Mouse (Mus musculus) neural tube, embryonic 12.5 days (tissue): ENCODE data around the gene Ablim2. TPM values are rescaled to one million over a fixed set of nuclear protein-coding genes. Genes with fewer than 3 reads are reported as not detected.

Experiments used
- ATAC-seq: fragments of 200-750 bp; cut with Nextera tagmentation; 2 replicates; pipeline ENCODE4 v1.8.0; 2017; ENCODE audit warnings: low read depth, mild to moderate bottlenecking, moderate TSS enrichment, moderate library complexity; ENCODE audit not compliant: low FRiP score
- H3K27ac ChIP-seq: fragments of 300-500 bp; sonication (generic); 2 replicates; pipeline ENCODE4 v1.5.1; 2016
- H3K27me3 ChIP-seq: fragments of 300-500 bp; sonication (generic); replicated peaks from 2 replicates; pipeline ENCODE4 v1.6.1; 2016; ENCODE audit warnings: mild to moderate bottlenecking
- H3K36me3 ChIP-seq: fragments of 300-500 bp; sonication (generic); 2 replicates; pipeline ENCODE4 v1.6.1; 2016; ENCODE audit warnings: mild to moderate bottlenecking
- H3K4me1 ChIP-seq: fragments of 300-500 bp; sonication (generic); 2 replicates; pipeline ENCODE4 v1.6.1; 2016
- H3K4me2 ChIP-seq: fragments of 300-500 bp; sonication (generic); replicated peaks from 2 replicates; pipeline ENCODE4 v1.6.1; 2016; ENCODE audit warnings: mild to moderate bottlenecking
- H3K4me3 ChIP-seq: fragments of 300-500 bp; sonication (generic); 2 replicates; pipeline ENCODE4 v1.5.1; 2016
- H3K9ac ChIP-seq: fragments of 300-500 bp; sonication (generic); 2 replicates; pipeline ENCODE4 v1.6.1; 2016; ENCODE audit warnings: mild to moderate bottlenecking
- H3K9me3 ChIP-seq: fragments of 300-500 bp; sonication (generic); 2 replicates; pipeline ENCODE4 v1.6.1; 2016; ENCODE audit warnings: mild to moderate bottlenecking
- WGBS: fragments of 180-500 bp; shearing (Covaris S2); methylation state at CpG from one replicate; pipeline ENCODE4 v1.1.7; 2016; 5-methylcytosine and 5-hydroxymethylcytosine counted together
- polyA plus RNA-seq: library from polyadenylated mRNA; unstranded; fragments of >200 nt; fragmentation: Nextera tagmentation; extraction: Ambion mirVana; gene quantifications from 2 replicates; pipeline ENCODE4 v1.2.1, GENCODE M21; 2016

The Ablim2 gene
- polyA plus RNA-seq, 1 experiment from 2014 or later: 4.4 TPM

DNA sequence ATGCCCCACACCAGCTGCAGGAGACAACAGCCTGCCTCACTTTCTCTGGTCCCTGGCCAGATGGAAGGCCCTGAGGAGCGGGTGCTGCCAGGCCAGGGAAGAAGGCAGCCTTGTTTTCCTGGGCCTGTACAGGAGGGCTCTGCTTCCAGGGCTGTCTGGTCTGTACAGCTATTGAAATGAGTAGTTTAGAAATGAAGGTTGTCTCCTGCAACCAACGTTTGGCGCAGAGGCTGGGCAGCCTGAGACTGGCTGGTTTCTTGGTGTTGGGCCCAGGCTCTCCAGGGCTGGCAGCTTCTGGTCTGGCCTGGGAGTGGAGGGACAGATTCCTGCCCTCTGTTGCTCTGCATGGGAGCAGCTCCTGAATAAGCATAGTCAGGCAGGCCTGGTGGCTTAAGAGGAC lies 72.4 kb downstream of the Ablim2 start:
- no peak overlapping the region for H3K27ac ChIP-seq
- no peaks in the 10 kb centered on the region for H3K9me3 ChIP-seq
- no peaks in the 10 kb centered on the region for H3K27me3 ChIP-seq
- H3K36me3 ChIP-seq: no peaks in the 10 kb centered on the region
- ATAC-seq: no peak
- H3K4me3 ChIP-seq: no peak overlapping the region
- H3K4me2 ChIP-seq: no peak overlapping the region
- peaks cover 13% of the 10 kb centered on the region for H3K4me1 ChIP-seq
- WGBS: 87% methylated on average over 3 of the region's 3 CpGs
- H3K9ac ChIP-seq: no peak overlapping the region

DNA sequence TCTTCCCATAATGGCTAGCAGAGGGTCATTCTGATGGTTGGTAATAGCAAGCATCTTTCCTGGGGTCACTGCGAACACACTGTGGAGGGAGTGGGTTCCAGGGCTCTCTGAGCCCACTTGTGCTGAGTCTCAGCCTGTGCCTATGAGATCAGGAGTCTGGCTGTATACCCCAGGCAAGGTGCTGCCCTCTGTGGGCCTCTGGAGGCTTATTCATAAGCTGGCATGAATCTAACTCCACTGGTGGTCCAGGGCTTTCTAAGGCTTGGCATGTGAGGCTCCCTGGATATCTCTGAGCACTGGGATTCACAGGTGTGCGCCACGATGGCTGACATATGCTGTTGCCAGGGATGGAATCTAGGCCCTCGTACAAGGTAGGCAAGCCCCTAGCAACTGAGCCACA lies 76.2 kb downstream of the Ablim2 start:
- Histone ChIP-seq H3K27ac (no peak overlapping the region), H3K9me3 (no peaks in the 10 kb centered on the region), H3K4me2 (no peak overlapping the region), H3K4me1 (0 out of 2 replicates have a peak, but pooled peaks cover 3% of the 10 kb centered on the region), H3K36me3 (no peaks in the 10 kb centered on the region), H3K27me3 (no peaks in the 10 kb centered on the region), H3K9ac (no peak overlapping the region), H3K4me3 (no peak overlapping the region)
- ATAC-seq: no peak
- 84% methylated on average over 4 of the region's 4 CpGs for WGBS

GRCm38 (mm10) chr5:35836992-35837391 lies 79.3 kb downstream of the Ablim2 start:
- 91% methylated on average over 15 of the region's 15 CpGs for WGBS
- no peak overlapping the region for H3K27ac ChIP-seq
- H3K9me3 ChIP-seq: no peaks in the 10 kb centered on the region
- no peak overlapping the region for H3K4me3 ChIP-seq
- H3K4me1 ChIP-seq: no peaks in the 10 kb centered on the region
- ATAC-seq: no peak
- H3K27me3 ChIP-seq: no peaks in the 10 kb centered on the region
- H3K4me2 ChIP-seq: no peak overlapping the region
- H3K36me3 ChIP-seq: no peaks in the 10 kb centered on the region
- no peak overlapping the region for H3K9ac ChIP-seq

- no peak for ATAC-seq
- no peaks in the 10 kb centered on the region for H3K36me3 ChIP-seq
- no peak overlapping the region for H3K9ac ChIP-seq
- no peaks in the 10 kb centered on the region for H3K27me3 ChIP-seq
- H3K9me3 ChIP-seq: no peaks in the 10 kb centered on the region
- WGBS: 49% methylated on average over 2 of the region's 2 CpGs
- H3K27ac ChIP-seq: no peak overlapping the region
- no peak overlapping the region for H3K4me3 ChIP-seq
- no peak overlapping the region for H3K4me2 ChIP-seq
- no peaks in the 10 kb centered on the region for H3K4me1 ChIP-seq
These were observed 81.6 kb downstream of the Ablim2 start for GRCm38 (mm10) chr5:35839262-35839661.

GRCm38 (mm10) chr5:35851485-35851884 lies 93.8 kb downstream of the Ablim2 start:
- no peak for ATAC-seq
- Histone ChIP-seq H3K36me3 (no peaks in the 10 kb centered on the region), H3K9me3 (no peaks in the 10 kb centered on the region), H3K4me1 (no peaks in the 10 kb centered on the region), H3K4me2 (no peak overlapping the region), H3K9ac (no peak overlapping the region), H3K27me3 (no peaks in the 10 kb centered on the region), H3K4me3 (no peak overlapping the region), H3K27ac (no peak overlapping the region)
- WGBS: 57% methylated on average over 5 of the region's 5 CpGs

DNA sequence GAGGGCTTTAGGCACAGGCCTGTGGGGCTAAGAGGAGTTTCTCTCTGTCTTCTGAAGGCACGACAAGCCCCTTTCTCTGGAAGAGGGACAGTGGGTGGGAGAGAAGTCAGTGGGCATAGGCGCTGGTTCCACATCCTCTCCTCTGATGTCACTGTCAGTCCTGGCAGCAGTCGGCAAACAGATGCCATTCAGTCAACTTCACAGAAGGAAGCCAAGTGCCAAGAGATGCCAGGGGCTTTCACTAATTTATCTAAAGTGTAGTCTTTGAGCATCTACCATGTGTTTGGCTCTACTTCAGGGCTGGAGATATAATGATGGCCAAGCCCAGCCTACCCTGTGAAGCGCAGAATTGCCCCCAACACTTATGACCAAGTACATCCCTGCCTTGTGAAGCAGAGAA lies 95.8 kb downstream of the Ablim2 start:
- WGBS: 92% methylated on average over 4 of the region's 4 CpGs
- no peaks in the 10 kb centered on the region for H3K36me3 ChIP-seq
- H3K27me3 ChIP-seq: no peaks in the 10 kb centered on the region
- no peak overlapping the region for H3K4me3 ChIP-seq
- H3K9ac ChIP-seq: no peak overlapping the region
- no peaks in the 10 kb centered on the region for H3K4me1 ChIP-seq
- H3K27ac ChIP-seq: no peak overlapping the region
- ATAC-seq: no peak
- no peaks in the 10 kb centered on the region for H3K9me3 ChIP-seq
- H3K4me2 ChIP-seq: no peak overlapping the region

- H3K4me2 ChIP-seq: no peak overlapping the region
- no peak overlapping the region for H3K4me3 ChIP-seq
- H3K9ac ChIP-seq: no peak overlapping the region
- ATAC-seq: no peak
- no peak overlapping the region for H3K27ac ChIP-seq
- H3K27me3 ChIP-seq: no peaks in the 10 kb centered on the region
- 48% methylated on average over 3 of the region's 3 CpGs for WGBS
- no peaks in the 10 kb centered on the region for H3K9me3 ChIP-seq
- no peaks in the 10 kb centered on the region for H3K4me1 ChIP-seq
- no peaks in the 10 kb centered on the region for H3K36me3 ChIP-seq
These were observed 98.6 kb downstream of the Ablim2 start for GRCm38 (mm10) chr5:35856245-35856644.

DNA sequence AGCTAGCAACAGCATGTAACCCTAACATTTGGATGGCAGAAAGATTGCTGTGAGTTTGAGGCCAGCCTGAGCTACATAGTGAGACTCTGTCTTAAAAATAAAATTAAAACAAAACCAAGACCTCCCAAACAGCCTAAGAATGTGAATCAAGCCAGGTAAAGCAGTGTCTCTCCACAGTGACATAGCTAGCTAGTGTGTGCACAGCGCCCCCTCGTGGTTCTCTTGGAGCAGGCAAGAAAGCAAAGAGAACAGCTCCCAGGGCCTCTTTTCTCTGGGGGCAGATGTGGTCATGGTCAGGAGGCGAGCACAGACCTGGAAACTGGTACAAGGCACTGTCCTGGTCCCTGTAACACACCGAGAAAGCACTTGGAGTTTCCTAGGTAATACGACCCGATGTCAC lies 100.4 kb downstream of the Ablim2 start:
- 18% methylated on average over 6 of the region's 6 CpGs for whole genome bisulfite sequencing
- Histone ChIP-seq H3K36me3 (no peaks in the 10 kb centered on the region), H3K9me3 (no peaks in the 10 kb centered on the region), H3K27ac (no peak overlapping the region), H3K4me1 (no peaks in the 10 kb centered on the region), H3K27me3 (no peaks in the 10 kb centered on the region), H3K9ac (no peak overlapping the region), H3K4me3 (no peak overlapping the region), H3K4me2 (no peak overlapping the region)
- no peak for ATAC-seq

DNA sequence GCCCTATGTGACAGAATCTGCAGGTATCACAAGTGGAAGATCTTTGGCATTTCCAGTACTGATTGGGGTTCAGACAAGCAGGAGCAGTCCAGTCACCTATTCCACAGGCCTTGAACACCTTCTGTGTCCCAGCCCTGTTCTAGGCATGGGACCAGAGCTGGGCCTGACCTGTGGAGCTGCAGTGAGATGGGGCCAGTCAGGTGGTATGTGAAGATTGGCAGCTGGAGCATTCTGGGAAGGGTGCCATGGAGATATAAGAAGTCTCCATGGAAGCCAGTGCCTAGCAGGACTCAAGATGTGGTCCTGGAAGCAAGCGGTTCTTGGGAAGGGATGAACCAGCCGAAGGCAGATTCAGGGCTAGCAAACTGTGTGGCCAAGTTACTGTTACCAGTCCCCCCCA lies 103.8 kb downstream of the Ablim2 start:
- no peak for ATAC-seq
- no peaks in the 10 kb centered on the region for H3K4me1 ChIP-seq
- H3K4me2 ChIP-seq: no peak overlapping the region
- no peaks in the 10 kb centered on the region for H3K36me3 ChIP-seq
- H3K9me3 ChIP-seq: no peaks in the 10 kb centered on the region
- H3K27ac ChIP-seq: no peak overlapping the region
- no peak overlapping the region for H3K4me3 ChIP-seq
- WGBS: 89% methylated on average over 2 of the region's 2 CpGs
- no peak overlapping the region for H3K9ac ChIP-seq
- H3K27me3 ChIP-seq: no peaks in the 10 kb centered on the region

- H3K9ac ChIP-seq: no peak overlapping the region
- H3K4me1 ChIP-seq: no peaks in the 10 kb centered on the region
- no peak overlapping the region for H3K27ac ChIP-seq
- no peak overlapping the region for H3K4me3 ChIP-seq
- no peak for ATAC-seq
- H3K4me2 ChIP-seq: no peak overlapping the region
- 84% methylated on average over 4 of the region's 4 CpGs for WGBS
- no peaks in the 10 kb centered on the region for H3K36me3 ChIP-seq
- no peaks in the 10 kb centered on the region for H3K9me3 ChIP-seq
- no peaks in the 10 kb centered on the region for H3K27me3 ChIP-seq
These were observed 112.3 kb downstream of the Ablim2 start for GRCm38 (mm10) chr5:35869973-35870372.

- Histone ChIP-seq H3K4me2 (no peak overlapping the region), H3K27ac (no peak overlapping the region), H3K4me3 (no peak overlapping the region), H3K27me3 (no peaks in the 10 kb centered on the region), H3K9me3 (no peaks in the 10 kb centered on the region), H3K9ac (no peak overlapping the region), H3K4me1 (no peaks in the 10 kb centered on the region), H3K36me3 (no peaks in the 10 kb centered on the region)
- WGBS: 59% methylated on average over 8 of the region's 8 CpGs
- no peak for ATAC-seq
These were observed 112.8 kb downstream of the Ablim2 start for GRCm38 (mm10) chr5:35870408-35871012.

GRCm38 (mm10) chr5:35873382-35873781 lies 115.7 kb downstream of the Ablim2 start:
- H3K4me3 ChIP-seq: no peak overlapping the region
- H3K27ac ChIP-seq: no peak overlapping the region
- H3K4me2 ChIP-seq: no peak overlapping the region
- H3K27me3 ChIP-seq: no peaks in the 10 kb centered on the region
- H3K9me3 ChIP-seq: no peaks in the 10 kb centered on the region
- WGBS: 38% methylated on average over 4 of the region's 4 CpGs
- no peaks in the 10 kb centered on the region for H3K4me1 ChIP-seq
- no peak for ATAC-seq
- H3K9ac ChIP-seq: no peak overlapping the region
- no peaks in the 10 kb centered on the region for H3K36me3 ChIP-seq

DNA sequence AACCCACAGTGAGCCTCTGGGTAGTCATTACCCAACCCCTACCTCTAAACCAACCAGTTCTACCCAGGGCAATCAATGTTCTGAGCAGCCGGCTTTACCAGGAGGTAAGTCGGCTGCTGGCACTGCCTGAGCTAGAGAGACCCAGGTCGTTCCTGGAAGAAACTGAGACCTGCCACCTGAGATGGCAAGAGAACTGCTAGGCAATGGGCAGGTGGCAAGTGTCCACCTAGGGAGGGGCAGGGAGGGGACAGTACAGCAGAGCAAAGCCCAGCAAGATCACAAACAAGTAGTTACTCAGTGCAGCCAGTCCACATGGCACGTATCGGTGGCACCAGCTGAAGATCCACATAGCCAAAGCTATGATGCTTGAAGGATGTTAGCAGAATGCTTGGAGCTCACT lies 118.6 kb downstream of the Ablim2 start:
- H3K4me3 ChIP-seq: no peak overlapping the region
- no peaks in the 10 kb centered on the region for H3K36me3 ChIP-seq
- no peak overlapping the region for H3K4me2 ChIP-seq
- H3K9me3 ChIP-seq: no peaks in the 10 kb centered on the region
- no peaks in the 10 kb centered on the region for H3K4me1 ChIP-seq
- H3K27ac ChIP-seq: no peak overlapping the region
- H3K27me3 ChIP-seq: no peaks in the 10 kb centered on the region
- 91% methylated on average over 5 of the region's 5 CpGs for WGBS
- no peak overlapping the region for H3K9ac ChIP-seq
- ATAC-seq: no peak
